In genomic region chr4:129272756-129273046, GRCm38 (mm10) we compare ENCODE assay signal across 8 mouse cellular contexts. TPM values are rescaled to one million over a fixed set of nuclear protein-coding genes. Genes with fewer than 3 reads are reported as not detected.
DNase-seq lines count a peak whose midpoint lies in the region; ATAC-seq and TF ChIP-seq lines count a peak whose summit lies in the region.

No protein-coding gene starts in this region.

- WGBS in midbrain, embryonic 14.5 days: 56% methylated on average over 5 of the region's 5 CpGs
- WGBS in midbrain, embryonic 10.5 days: 53% methylated on average over 5 of the region's 5 CpGs
- 32% methylated on average over 5 of the region's 5 CpGs for WGBS in stomach, embryonic 16.5 days
- WGBS in forebrain, embryonic 15.5 days: 35% methylated on average over 5 of the region's 5 CpGs

- H3K9me3 ChIP-seq in midbrain, embryonic 14.5 days (ENCODE audit: control insufficient read depth, low read length): no peaks in the 10 kb centered on the region
- no peaks in the 10 kb centered on the region for H3K9me3 ChIP-seq in midbrain, embryonic 10.5 days (replicated peaks)
- H3K9me3 ChIP-seq in stomach, embryonic 16.5 days (replicated peaks; ENCODE audit: control insufficient read depth, low read length): no peaks in the 10 kb centered on the region
- no peaks in the 10 kb centered on the region for H3K9me3 ChIP-seq in forebrain, embryonic 15.5 days

- peak; percentile 64 for DNase-seq in midbrain, embryonic 14.5 days
- DNase-seq in midbrain, embryonic 10.5 days (ENCODE audit: low spot score): no peak
- DNase-seq in adrenal gland, postnatal 36 days: peak; percentile 75 to 81
- DNase-seq in gastrocnemius, adult 2 months: peak; percentile 79
- peak; percentile 74 to 83 for DNase-seq in kidney, postnatal 4 days

- no peaks in the 10 kb centered on the region for H3K27me3 ChIP-seq in midbrain, embryonic 14.5 days (ENCODE audit: control insufficient read depth, insufficient read depth, low read length)
- 0 out of 2 replicates have a peak, but pooled peaks cover 6% of the 10 kb centered on the region for H3K27me3 ChIP-seq in midbrain, embryonic 10.5 days (ENCODE audit: low read depth, poor library complexity, severe bottlenecking)
- no peaks in the 10 kb centered on the region for H3K27me3 ChIP-seq in stomach, embryonic 16.5 days (ENCODE audit: control insufficient read depth, insufficient read depth, low read length)
- no peaks in the 10 kb centered on the region for H3K27me3 ChIP-seq in forebrain, embryonic 15.5 days

- H3K4me1 ChIP-seq in midbrain, embryonic 14.5 days (ENCODE audit: control insufficient read depth, insufficient read depth, low read length): no peaks in the 10 kb centered on the region
- H3K4me1 ChIP-seq in midbrain, embryonic 10.5 days: peaks cover 8% of the 10 kb centered on the region; the same call in 1 of the 2 replicates
- H3K4me1 ChIP-seq in stomach, embryonic 16.5 days (ENCODE audit: control insufficient read depth, insufficient read depth, low read length): peaks cover 8% of the 10 kb centered on the region; the same call in 1 of the 2 replicates
- peaks cover 7% of the 10 kb centered on the region for H3K4me1 ChIP-seq in forebrain, embryonic 15.5 days

- no peak for ATAC-seq in midbrain, embryonic 14.5 days (ENCODE audit: low FRiP score, low TSS enrichment)
- peak; percentile 69 for ATAC-seq in stomach, embryonic 16.5 days (ENCODE audit: insufficient read depth, low FRiP score)
- ATAC-seq in forebrain, embryonic 15.5 days (replicated peaks): no peak
- ATAC-seq in frontal cortex, adult (ENCODE audit: low TSS enrichment): no peak

- no peak overlapping the region for H3K4me2 ChIP-seq in midbrain, embryonic 14.5 days (ENCODE audit: low read length)
- peak overlapping the region; percentile 37 for H3K4me2 ChIP-seq in stomach, embryonic 16.5 days (ENCODE audit: low read depth, low read length)
- no peak overlapping the region for H3K4me2 ChIP-seq in forebrain, embryonic 15.5 days (replicated peaks)

- no peak overlapping the region for H3K4me3 ChIP-seq in midbrain, embryonic 14.5 days (replicated peaks; ENCODE audit: low read depth, low read length)
- H3K4me3 ChIP-seq in midbrain, embryonic 10.5 days: no peak overlapping the region
- H3K4me3 ChIP-seq in gastrocnemius, adult 2 months: no peak overlapping the region
- H3K4me3 ChIP-seq in stomach, embryonic 16.5 days (replicated peaks; ENCODE audit: low read length): peak overlapping the region; percentile 29
- no peak overlapping the region for H3K4me3 ChIP-seq in forebrain, embryonic 15.5 days

- H3K27ac ChIP-seq in midbrain, embryonic 14.5 days (replicated peaks; ENCODE audit: low read depth, low read length): no peak overlapping the region
- H3K27ac ChIP-seq in midbrain, embryonic 10.5 days (replicated peaks): no peak overlapping the region
- no peak overlapping the region for H3K27ac ChIP-seq in gastrocnemius, adult 2 months
- H3K27ac ChIP-seq in stomach, embryonic 16.5 days (ENCODE audit: low read length): peak overlapping the region; percentile 86
- no peak overlapping the region for H3K27ac ChIP-seq in forebrain, embryonic 15.5 days (replicated peaks)

- H3K9ac ChIP-seq in midbrain, embryonic 14.5 days (replicated peaks; ENCODE audit: low read length): no peak overlapping the region
- peak overlapping the region; percentile 48 for H3K9ac ChIP-seq in stomach, embryonic 16.5 days (ENCODE audit: low read length)
- no peak overlapping the region for H3K9ac ChIP-seq in forebrain, embryonic 15.5 days (replicated peaks)

- intact Hi-C loops in gastrocnemius, adult 2 months (cut with DNase I): no loop called here

- no peaks in the 10 kb centered on the region for H3K36me3 ChIP-seq in midbrain, embryonic 14.5 days (ENCODE audit: control insufficient read depth, insufficient read depth, low read length)
- no peaks in the 10 kb centered on the region for H3K36me3 ChIP-seq in midbrain, embryonic 10.5 days
- no peaks in the 10 kb centered on the region for H3K36me3 ChIP-seq in stomach, embryonic 16.5 days (ENCODE audit: control insufficient read depth, insufficient read depth, low read length)
- H3K36me3 ChIP-seq in forebrain, embryonic 15.5 days: no peaks in the 10 kb centered on the region

- peak; percentile 29; the same call in 1 of the 2 replicates for TF ChIP-seq CTCF in gastrocnemius, adult 2 months (IDR thresholded peaks at IDR 0.05)

RNA-seq across cellular contexts. Expression of gene C77080, which starts 11.5 kb away (rescaled TPM):
- 7.0 and 8.4 TPM in 2 replicates for polyA plus RNA-seq in midbrain, embryonic 14.5 days (2014; fragmentation: Nextera tagmentation; extraction: Ambion mirVana)
- 2.7 and 3.7 TPM in 2 replicates for polyA plus RNA-seq in midbrain, embryonic 10.5 days (2016; fragmentation: Nextera tagmentation; extraction: Ambion mirVana)
- 10 to 100 TPM; 15.6 to 19.5 TPM for total RNA-seq in adrenal gland, postnatal 36 days (2021)
- 1 to 10 TPM; 2.0 to 2.1 TPM for total RNA-seq in gastrocnemius, adult 2 months (2021)
- 8.2 and 8.5 TPM in 2 replicates for polyA plus RNA-seq in stomach, embryonic 16.5 days (2015; fragmentation: Nextera tagmentation; extraction: Ambion mirVana)
- 4.1 and 4.5 TPM in 2 replicates for polyA plus RNA-seq in forebrain, embryonic 15.5 days (2015; fragmentation: Nextera tagmentation; extraction: Ambion mirVana)

RNA-seq across cellular contexts. Expression of gene Sync, which starts 14.7 kb away (rescaled TPM):
- 0.34 and 0.54 TPM in 2 replicates for polyA plus RNA-seq in midbrain, embryonic 14.5 days (2014; fragmentation: Nextera tagmentation; extraction: Ambion mirVana)
- 0.30 and 0.47 TPM in 2 replicates for polyA plus RNA-seq in midbrain, embryonic 10.5 days (2016; fragmentation: Nextera tagmentation; extraction: Ambion mirVana)
- total RNA-seq in adrenal gland, postnatal 36 days (2021): under 1 TPM; 0.56 to 0.86 TPM
- 10 to 100 TPM; 39.9 to 46.5 TPM for total RNA-seq in gastrocnemius, adult 2 months (2021)
- polyA plus RNA-seq in stomach, embryonic 16.5 days (2015; fragmentation: Nextera tagmentation; extraction: Ambion mirVana): 3.0 and 3.9 TPM in 2 replicates
- polyA plus RNA-seq in forebrain, embryonic 15.5 days (2015; fragmentation: Nextera tagmentation; extraction: Ambion mirVana): 0.13 and 0.36 TPM in 2 replicates
